Mouse (Mus musculus): ENCODE measurements at regions not wholly inside any gene's neighbourhood (a gene's known extent, or its start where the extent isn't known, plus 50 kb on each side); places are given as distances from the start of the nearest gene placed in this dataset.

GRCm38 (mm10) chr15:36381228-36381671 lies 626.3 kb downstream of the Zfp706 start:
- no peak for TF ChIP-seq CTCF (IDR thresholded peaks at IDR 0.05; ENCODE audit: control insufficient read depth, insufficient read depth, low read length)
- TF ChIP-seq POLR2A (IDR thresholded peaks at IDR 0.05; ENCODE audit: borderline replicate concordance, control insufficient read depth, low read depth, low read length), result no peak

Data from bone marrow, adult 2 months (tissue).